Mouse (Mus musculus) cerebellum, adult 2 months (tissue): ENCODE data around the gene Arid4a.

Experiments
- CTCF ChIP-seq: fragments of 200-500 bp; IDR thresholded peaks from 2 replicates; pipeline ENCODE4 v1.5.1; 2011; ENCODE audit warnings: low read depth, mild to moderate bottlenecking, control low read depth, low read length, moderate library complexity, borderline replicate concordance; ENCODE audit not compliant: insufficient read depth
- POLR2A ChIP-seq: fragments of 200-500 bp; IDR thresholded peaks from 2 replicates; pipeline ENCODE4 v1.6.1; 2011; ENCODE audit warnings: low read length, control low read depth, borderline replicate concordance; ENCODE audit not compliant: insufficient read depth

- TF ChIP-seq CTCF (no peak), POLR2A (no peak)
Measured at GRCm38 (mm10) chr12:71042451-71042850, 26.7 kb downstream of the Arid4a start.
